Mouse (Mus musculus): ENCODE results near the gene Upf2. TPM values are rescaled to one million over a fixed set of nuclear protein-coding genes. Genes with fewer than 3 reads are reported as not detected.

Gene Upf2
- polyA plus RNA-seq, 1 experiment = 3.7 TPM

Other genes with a start within 250 kb of the Upf2 start
- 1.3 TPM in 2 replicates for gene Camk1d, start 237.0 kb upstream of the Upf2 start, polyA plus RNA-seq (2012; rRNA removed)
- gene Nudt5, start 106.5 kb upstream of the Upf2 start, polyA plus RNA-seq (2012; rRNA removed) = 13.8 and 19.5 TPM in 2 replicates
- 122 and 134 TPM in 2 replicates for gene Cdc123, start 106.3 kb upstream of the Upf2 start, polyA plus RNA-seq (2012; rRNA removed)
- 0.61 and 1.4 TPM in 2 replicates for gene Gm13199, start 88.5 kb upstream of the Upf2 start, polyA plus RNA-seq (2012; rRNA removed)
- gene Sec61a2, start 56.0 kb upstream of the Upf2 start, polyA plus RNA-seq (2012; rRNA removed) = 70.7 and 71.1 TPM in 2 replicates
- 8.0 and 9.8 TPM in 2 replicates for gene Dhtkd1, start 8.7 kb upstream of the Upf2 start, polyA plus RNA-seq (2012; rRNA removed)
- gene Proser2, start 178.7 kb downstream of the Upf2 start, polyA plus RNA-seq (2012; rRNA removed) = 4.0 and 5.1 TPM in 2 replicates

Data from gonadal fat pad, adult 2 months (tissue).